Mouse (Mus musculus) forebrain, postnatal 0 days (tissue): ENCODE measurements at regions not wholly inside any gene's neighbourhood (a gene's known extent, or its start where the extent isn't known, plus 50 kb on each side); places are given as distances from the start of the nearest gene placed in this dataset.
"Not testable (repeated sequence)": the region's sequence is repeated elsewhere in the genome, so short reads cannot be mapped to it uniquely, and the experiment has no call there.

Experiments used
- ATAC-seq: fragments of 200-750 bp; cut with Nextera tagmentation; 2 replicates; pipeline ENCODE4 v1.8.0; 2017; ENCODE audit warnings: mild to moderate bottlenecking, moderate library complexity
- DNase-seq: peaks from one replicate; pipeline ENCODE4 v3.0.0-alpha.2; 2015
- H3K27ac ChIP-seq: fragments of 300-500 bp; sonication (generic); 2 replicates; pipeline ENCODE4 v1.5.1; 2014; ENCODE audit warnings: low read depth, mild to moderate bottlenecking, antibody characterized with exemption, low read length, moderate library complexity, mixed read lengths
- H3K27me3 ChIP-seq: fragments of 300-500 bp; sonication (generic); 2 replicates; pipeline ENCODE4 v1.6.1; 2014; ENCODE audit warnings: mild to moderate bottlenecking, low read length, mixed read lengths; ENCODE audit not compliant: insufficient read depth
- H3K36me3 ChIP-seq: fragments of 300-500 bp; sonication (generic); 2 replicates; pipeline ENCODE4 v1.6.1; 2014; ENCODE audit warnings: mild to moderate bottlenecking, moderate library complexity; ENCODE audit not compliant: insufficient read depth
- H3K4me1 ChIP-seq: fragments of 300-500 bp; sonication (generic); 2 replicates; pipeline ENCODE4 v1.6.1; 2014; ENCODE audit warnings: antibody characterized with exemption; ENCODE audit not compliant: insufficient read depth
- H3K4me2 ChIP-seq: fragments of 300-500 bp; sonication (generic); 2 replicates; pipeline ENCODE4 v1.6.1; 2014; ENCODE audit warnings: low read depth, mild to moderate bottlenecking, moderate library complexity
- H3K4me3 ChIP-seq: fragments of 300-500 bp; sonication (generic); 2 replicates; pipeline ENCODE4 v1.5.1; 2014; ENCODE audit warnings: low read depth, low read length, mixed read lengths
- H3K9ac ChIP-seq: fragments of 300-500 bp; sonication (generic); 2 replicates; pipeline ENCODE4 v1.6.1; 2014; ENCODE audit warnings: mild to moderate bottlenecking
- H3K9me3 ChIP-seq: fragments of 300-500 bp; sonication (generic); 2 replicates; pipeline ENCODE4 v1.6.1; 2016; ENCODE audit warnings: low read length
- CTCF ChIP-seq: sonication (generic); IDR thresholded peaks from 2 replicates; pipeline ENCODE4 v1.5.1; 2016; ENCODE audit warnings: antibody characterized with exemption, control low read depth, low read depth
- WGBS: fragments of 180-500 bp; shearing (Covaris S2); extraction: QIAGEN DNeasy Blood & Tissue Kit; methylation state at CpG from one replicate; pipeline ENCODE4 v1.1.7; 2014; 5-methylcytosine and 5-hydroxymethylcytosine counted together

- 9% methylated on average over 9 of the region's 9 CpGs for WGBS
- Histone ChIP-seq H3K4me3 (peak overlapping the region; percentile 33), H3K27me3 (no peaks in the 10 kb centered on the region), H3K36me3 (no peaks in the 10 kb centered on the region), H3K4me2 (peak overlapping the region; percentile 53), H3K27ac (peak overlapping the region; percentile 76), H3K9ac (peak overlapping the region; percentile 59), H3K4me1 (peaks cover 17% of the 10 kb centered on the region), H3K9me3 (no peaks in the 10 kb centered on the region)
- TF ChIP-seq CTCF, result no peak
- DNase-seq, result peak; percentile 66
- peak; percentile 88 for ATAC-seq
Measured at GRCm38 (mm10) chr4:23602294-23602932, 893.8 kb upstream of the Mms22l start.

- no peaks in the 10 kb centered on the region for H3K27me3 ChIP-seq
- peak; percentile 15 for DNase-seq
- TF ChIP-seq CTCF, result peak; percentile 44
Measured at GRCm38 (mm10) chr4:23607348-23607747, 888.9 kb upstream of the Mms22l start.

DNA sequence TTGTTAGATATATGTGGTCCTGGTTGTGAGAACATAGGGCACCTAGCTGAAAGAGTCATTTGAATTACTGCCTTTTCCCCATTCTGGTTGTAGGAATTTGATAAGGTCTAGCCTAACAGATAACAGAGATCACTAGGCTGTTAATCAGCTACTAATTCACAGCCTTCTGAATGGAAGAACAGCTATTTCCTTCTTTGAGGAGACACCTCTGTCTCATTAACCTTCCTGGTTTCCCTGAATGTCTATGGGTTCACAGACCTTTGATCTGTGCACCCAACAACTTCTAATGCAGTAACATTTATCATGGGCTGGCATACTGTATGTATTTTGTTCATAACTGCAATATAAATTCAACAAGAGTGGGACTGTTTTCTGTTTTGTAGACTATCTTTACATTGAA lies 875.0 kb upstream of the Mms22l start:
- TF ChIP-seq CTCF, result no peak
- no peaks in the 10 kb centered on the region for H3K27me3 ChIP-seq
- no peaks in the 10 kb centered on the region for H3K4me1 ChIP-seq
- H3K9ac ChIP-seq, result no peak overlapping the region
- DNase-seq (no peak), ATAC-seq (no peak)
- H3K4me2 ChIP-seq, result no peak overlapping the region
- no peaks in the 10 kb centered on the region for H3K36me3 ChIP-seq
- H3K9me3 ChIP-seq, result no peaks in the 10 kb centered on the region
- no peak overlapping the region for H3K27ac ChIP-seq
- H3K4me3 ChIP-seq, result no peak overlapping the region

More at GRCm38 (mm10) chr4:23607348-23607747, 888.9 kb upstream of the Mms22l start:
- H3K4me2 ChIP-seq, result no peak overlapping the region
- H3K4me1 ChIP-seq, result peaks cover 4% of the 10 kb centered on the region; the same call in 1 of the 2 replicates
- H3K27ac ChIP-seq, result no peak overlapping the region
- no peak overlapping the region for H3K9ac ChIP-seq
- no peak for ATAC-seq
- H3K9me3 ChIP-seq, result no peaks in the 10 kb centered on the region
- WGBS, result 58% methylated on average over 3 of the region's 3 CpGs
- H3K36me3 ChIP-seq, result no peaks in the 10 kb centered on the region
- H3K4me3 ChIP-seq, result no peak overlapping the region

DNA sequence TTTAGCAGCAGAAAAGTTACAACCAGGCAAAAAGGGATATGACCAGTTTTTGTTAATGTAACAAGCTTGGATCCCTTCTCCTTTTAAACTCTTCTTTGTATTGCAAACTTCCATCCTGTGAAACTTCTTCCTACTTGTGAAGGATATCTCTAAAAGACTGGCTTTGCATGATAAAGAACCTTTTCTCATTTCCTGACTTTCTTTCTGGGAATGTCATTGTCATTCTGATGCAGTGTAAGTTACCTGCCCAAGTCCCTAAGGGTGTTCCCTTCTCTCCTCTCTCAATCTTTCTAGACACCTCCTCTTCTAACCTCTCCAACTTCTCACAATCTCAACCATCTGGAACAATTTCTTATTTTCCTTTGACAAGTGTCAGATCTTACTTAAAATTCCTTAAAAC lies 874.0 kb upstream of the Mms22l start:
- no peak overlapping the region for H3K27ac ChIP-seq
- H3K4me2 ChIP-seq, result no peak overlapping the region
- H3K9ac ChIP-seq, result no peak overlapping the region
- H3K36me3 ChIP-seq, result no peaks in the 10 kb centered on the region
- no peak overlapping the region for H3K4me3 ChIP-seq
- no peaks in the 10 kb centered on the region for H3K9me3 ChIP-seq
- DNase-seq (no peak), ATAC-seq (no peak)
- no peak for TF ChIP-seq CTCF
- no peaks in the 10 kb centered on the region for H3K4me1 ChIP-seq
- H3K27me3 ChIP-seq, result no peaks in the 10 kb centered on the region

GRCm38 (mm10) chr4:23636231-23636928 lies 859.9 kb upstream of the Mms22l start:
- ATAC-seq (peak; percentile 85), DNase-seq (peak; percentile 73)
- TF ChIP-seq CTCF, result no peak
- 0 out of 2 replicates have a peak overlapping the region, but pooled peaks have one; percentile 3 for H3K4me3 ChIP-seq
- WGBS, result 14% methylated on average over 9 of the region's 9 CpGs
- peak overlapping the region; percentile 37 for H3K4me2 ChIP-seq
- no peaks in the 10 kb centered on the region for H3K27me3 ChIP-seq
- H3K9me3 ChIP-seq, result no peaks in the 10 kb centered on the region
- H3K36me3 ChIP-seq, result no peaks in the 10 kb centered on the region
- peak overlapping the region; percentile 44 for H3K9ac ChIP-seq
- 0 out of 2 replicates have a peak, but pooled peaks cover 5% of the 10 kb centered on the region for H3K4me1 ChIP-seq
- peak overlapping the region; percentile 76 for H3K27ac ChIP-seq

- ATAC-seq (peak; percentile 26; the same call in 1 of the 2 replicates), DNase-seq (no peak)
- Histone ChIP-seq H3K36me3 (no peaks in the 10 kb centered on the region), H3K4me2 (no peak overlapping the region), H3K4me3 (no peak overlapping the region), H3K27ac (peak overlapping the region; percentile 76; the same call in 1 of the 2 replicates), H3K9me3 (no peaks in the 10 kb centered on the region), H3K27me3 (no peaks in the 10 kb centered on the region), H3K9ac (no peak overlapping the region), H3K4me1 (0 out of 2 replicates have a peak, but pooled peaks cover 5% of the 10 kb centered on the region)
- 16% methylated on average over 2 of the region's 2 CpGs for WGBS
- TF ChIP-seq CTCF, result no peak
Measured at GRCm38 (mm10) chr4:23636929-23637235, 859.4 kb upstream of the Mms22l start.

DNA sequence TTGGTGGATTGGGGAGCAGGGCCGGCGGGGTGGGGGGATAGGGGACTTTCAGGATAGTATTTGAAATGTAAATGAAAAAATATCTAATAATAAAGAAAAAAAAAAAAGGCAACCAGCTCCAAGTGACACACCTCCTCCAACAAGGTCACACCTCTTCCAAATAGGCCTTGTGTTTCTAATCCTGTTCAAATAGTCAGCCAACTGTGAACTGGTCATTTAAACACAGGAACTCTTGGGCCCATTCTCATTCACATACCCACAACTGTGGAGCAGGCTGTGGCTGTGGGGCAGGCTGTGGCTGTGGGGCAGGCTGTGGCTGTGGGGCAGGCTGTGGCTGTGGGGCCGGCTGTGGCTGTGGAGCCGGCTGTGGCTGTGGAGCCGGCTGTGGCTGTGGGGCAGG lies 839.6 kb upstream of the Mms22l start:
- not testable (repeated sequence) for H3K27ac ChIP-seq, H3K9me3 ChIP-seq, H3K4me2 ChIP-seq, H3K4me1 ChIP-seq, H3K27me3 ChIP-seq, H3K36me3 ChIP-seq, DNase-seq, ATAC-seq, H3K9ac ChIP-seq, H3K4me3 ChIP-seq
- WGBS, result 90% methylated on average over 5 of the region's 5 CpGs
